8 mouse cellular contexts compared by ENCODE assay signal in the genomic region with DNA sequence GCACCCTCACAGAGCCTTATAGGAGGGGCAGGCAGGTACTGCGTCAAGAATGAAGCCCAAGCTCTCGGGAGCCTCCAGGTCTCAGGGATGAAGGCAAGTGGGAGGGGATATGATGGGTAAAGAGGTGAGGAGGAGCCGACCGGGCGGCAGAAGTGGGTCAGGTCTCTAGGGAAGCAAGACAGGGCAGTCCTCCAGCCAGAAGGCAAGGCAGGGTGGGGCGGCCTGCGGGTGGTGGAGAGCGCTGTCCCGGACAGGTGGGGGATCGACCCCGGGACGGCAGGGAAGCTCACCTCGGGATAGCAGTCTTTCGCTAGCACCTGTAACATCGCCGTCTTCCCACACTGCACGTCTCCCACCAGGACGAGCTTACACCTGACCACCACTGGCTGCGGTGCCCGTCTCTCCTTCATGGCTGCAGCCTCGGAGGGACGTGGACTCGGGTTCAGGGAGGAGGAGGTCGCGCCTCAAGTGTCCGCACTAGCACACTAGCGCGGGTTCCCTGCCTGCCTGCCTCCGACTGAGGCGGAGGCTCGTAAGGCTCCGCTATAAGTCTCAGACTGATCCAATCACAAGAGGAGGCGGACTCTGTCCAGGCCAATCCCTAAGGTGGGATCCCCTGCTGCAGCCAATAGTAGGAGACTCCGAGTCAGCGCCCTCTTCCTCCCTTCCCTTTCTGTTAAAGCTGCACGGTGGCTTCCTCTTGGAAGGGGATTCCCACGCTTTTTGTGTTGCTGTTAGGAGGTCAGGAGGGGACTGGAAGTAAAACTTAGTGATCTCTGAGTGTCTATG. TPM values are rescaled to one million over a fixed set of nuclear protein-coding genes. Genes with fewer than 3 reads are reported as not detected.
DNase-seq lines count a peak whose midpoint lies in the region; ATAC-seq and TF ChIP-seq lines count a peak whose summit lies in the region.

A gene (minus strand): TSS at position 522 of the 789 bp plus-strand sequence.

- H3K4me1 ChIP-seq in heart, embryonic 10.5 days, result peaks cover 48% of the 10 kb centered on the region
- H3K4me1 ChIP-seq in kidney, embryonic 14.5 days (ENCODE audit: control insufficient read depth, insufficient read depth, low read length), result peaks cover 13% of the 10 kb centered on the region; the same call in 1 of the 2 replicates
- peaks cover 17% of the 10 kb centered on the region; the same call in 1 of the 2 replicates for H3K4me1 ChIP-seq in limb, embryonic 14.5 days (ENCODE audit: control insufficient read depth, insufficient read depth, low read length)
- peaks cover 31% of the 10 kb centered on the region for H3K4me1 ChIP-seq in midbrain, embryonic 16.5 days (ENCODE audit: control insufficient read depth, insufficient read depth, low read length)
- peaks cover 5% of the 10 kb centered on the region; the same call in 1 of the 2 replicates for H3K4me1 ChIP-seq in spleen, adult 2 months (ENCODE audit: control insufficient read depth, insufficient read depth, insufficient read length)

- ATAC-seq in erythroblast, adult 5-6 weeks (replicated peaks; ENCODE audit: low FRiP score, poor library complexity, severe bottlenecking), result peak; percentile 62
- peak; percentile 97 for ATAC-seq in kidney, embryonic 14.5 days (ENCODE audit: low FRiP score, low TSS enrichment)
- peak; percentile 97 for ATAC-seq in limb, embryonic 14.5 days (ENCODE audit: low FRiP score, low read depth)
- peak; percentile 96 for ATAC-seq in midbrain, embryonic 16.5 days

- no peaks in the 10 kb centered on the region for H3K9me3 ChIP-seq in heart, embryonic 10.5 days
- no peaks in the 10 kb centered on the region for H3K9me3 ChIP-seq in kidney, embryonic 14.5 days (ENCODE audit: control insufficient read depth, low read length)
- no peaks in the 10 kb centered on the region for H3K9me3 ChIP-seq in limb, embryonic 14.5 days (ENCODE audit: control insufficient read depth, low read length)
- no peaks in the 10 kb centered on the region for H3K9me3 ChIP-seq in midbrain, embryonic 16.5 days (replicated peaks; ENCODE audit: control insufficient read depth, low read length, poor library complexity, severe bottlenecking)

- no peak within 1 kb of the TSS; the same call in 1 of the 2 replicates for H3K9ac ChIP-seq in kidney, embryonic 14.5 days (ENCODE audit: low read depth, low read length)
- 0 out of 2 replicates have a peak within 1 kb of the TSS, but pooled peaks have one; percentile 21 for H3K9ac ChIP-seq in limb, embryonic 14.5 days (ENCODE audit: low read depth, low read length, severe bottlenecking)
- H3K9ac ChIP-seq in midbrain, embryonic 16.5 days (ENCODE audit: low read depth, low read length), result peak within 1 kb of the TSS; percentile 72

- under 1% methylated on average over 37 of the region's 37 CpGs for WGBS in heart, embryonic 10.5 days
- WGBS in kidney, embryonic 14.5 days, result under 1% methylated on average over 37 of the region's 37 CpGs
- WGBS in limb, embryonic 14.5 days, result under 1% methylated on average over 36 of the region's 37 CpGs
- under 1% methylated on average over 37 of the region's 37 CpGs for WGBS in midbrain, embryonic 16.5 days
- 1% methylated on average over 36 of the region's 37 CpGs for WGBS in spleen, adult 2 months

- no peak for TF ChIP-seq CTCF in spleen, adult 2 months (IDR thresholded peaks at IDR 0.05; ENCODE audit: extremely low read depth, insufficient read depth, insufficient read length, insufficient replicate concordance)

- 0 out of 2 replicates have a peak, but pooled peaks have one; percentile 32 for TF ChIP-seq POLR2A in limb, embryonic 14.5 days (IDR thresholded peaks at IDR 0.05; ENCODE audit: borderline replicate concordance, extremely low read depth, insufficient read depth, insufficient read length)
- TF ChIP-seq POLR2A in spleen, adult 2 months (IDR thresholded peaks at IDR 0.05; ENCODE audit: low read depth, low read length), result peak; percentile 85

- H3K27ac ChIP-seq in heart, embryonic 10.5 days, result peak within 1 kb of the TSS; percentile 52; the same call in 1 of the 2 replicates
- H3K27ac ChIP-seq in kidney, embryonic 14.5 days (ENCODE audit: low read depth, low read length), result no peak within 1 kb of the TSS
- no peak within 1 kb of the TSS for H3K27ac ChIP-seq in limb, embryonic 14.5 days (replicated peaks; ENCODE audit: low read depth, low read length)
- no peak within 1 kb of the TSS for H3K27ac ChIP-seq in midbrain, embryonic 16.5 days (ENCODE audit: low read length)
- H3K27ac ChIP-seq in spleen, adult 2 months (ENCODE audit: insufficient read depth, low read length), result no peak within 1 kb of the TSS

- H3K27me3 ChIP-seq in heart, embryonic 10.5 days (ENCODE audit: insufficient read depth, poor library complexity, severe bottlenecking), result peaks cover 61% of the 10 kb centered on the region
- H3K27me3 ChIP-seq in kidney, embryonic 14.5 days (ENCODE audit: control insufficient read depth, insufficient read depth, low read length), result peaks cover 35% of the 10 kb centered on the region
- H3K27me3 ChIP-seq in limb, embryonic 14.5 days (ENCODE audit: control insufficient read depth, insufficient read depth, low read length), result peaks cover 37% of the 10 kb centered on the region
- H3K27me3 ChIP-seq in midbrain, embryonic 16.5 days (ENCODE audit: control insufficient read depth, insufficient read depth, low read depth, low read length), result no peaks in the 10 kb centered on the region
- H3K27me3 ChIP-seq in spleen, adult 2 months (ENCODE audit: control insufficient read depth, insufficient read depth, low read length), result no peaks in the 10 kb centered on the region; the same call in none of the 2 replicates

- DNase-seq in CD4-positive helper T cell, adult 2 months (ENCODE audit: low read depth, low spot score), result peak; percentile 87
- DNase-seq in brain, adult 2 months (ENCODE audit: low read depth, low spot score), result peak; percentile 98
- DNase-seq in heart, embryonic 10.5 days (ENCODE audit: low spot score), result peak; percentile 94
- DNase-seq in limb, embryonic 14.5 days (ENCODE audit: low spot score), result peak; percentile 93
- DNase-seq in spleen, adult 2 months (ENCODE audit: low read depth in 1 of 2, low spot score in 2 of 2), result peak; percentile 26 to 55

- H3K36me3 ChIP-seq in heart, embryonic 10.5 days, result no peaks in the 10 kb centered on the region
- no peaks in the 10 kb centered on the region for H3K36me3 ChIP-seq in kidney, embryonic 14.5 days (ENCODE audit: control insufficient read depth, insufficient read depth, low read length)
- no peaks in the 10 kb centered on the region for H3K36me3 ChIP-seq in limb, embryonic 14.5 days (ENCODE audit: control insufficient read depth, insufficient read depth, low read length)
- no peaks in the 10 kb centered on the region for H3K36me3 ChIP-seq in midbrain, embryonic 16.5 days (ENCODE audit: control insufficient read depth, insufficient read depth, low read length)
- no peaks in the 10 kb centered on the region for H3K36me3 ChIP-seq in spleen, adult 2 months (ENCODE audit: control insufficient read depth, insufficient read depth, low read length)

- peak within 1 kb of the TSS; percentile 77 for H3K4me2 ChIP-seq in kidney, embryonic 14.5 days (replicated peaks; ENCODE audit: low read depth, low read length)
- peak within 1 kb of the TSS; percentile 66 for H3K4me2 ChIP-seq in limb, embryonic 14.5 days (replicated peaks; ENCODE audit: low read depth, low read length, severe bottlenecking)
- peak within 1 kb of the TSS; percentile 93 for H3K4me2 ChIP-seq in midbrain, embryonic 16.5 days (ENCODE audit: low read length)

- H3K4me3 ChIP-seq in heart, embryonic 10.5 days, result peak within 1 kb of the TSS; percentile 65
- peak within 1 kb of the TSS; percentile 38 for H3K4me3 ChIP-seq in kidney, embryonic 14.5 days (ENCODE audit: low read length)
- H3K4me3 ChIP-seq in limb, embryonic 14.5 days (replicated peaks; ENCODE audit: low read length), result peak within 1 kb of the TSS; percentile 32
- H3K4me3 ChIP-seq in midbrain, embryonic 16.5 days (ENCODE audit: low read depth, low read length), result peak within 1 kb of the TSS; percentile 63
- peak within 1 kb of the TSS; percentile 57 for H3K4me3 ChIP-seq in spleen, adult 2 months (ENCODE audit: extremely low read depth, insufficient read depth, insufficient read length)

RNA-seq across cellular contexts. Expression of the gene that starts here (rescaled TPM):
- 4.4 TPM in 1 of 2 replicates, not detected in the other for total RNA-seq in erythroblast, adult 5-6 weeks (2015; ENCODE audit: low replicate concordance)
- 0.42 and 2.2 TPM in 2 replicates for total RNA-seq in erythroblast, adult 5-6 weeks (2017; ENCODE audit: low replicate concordance)
- polyA plus RNA-seq in heart, embryonic 10.5 days (2016; fragmentation: Nextera tagmentation; extraction: Ambion mirVana), result 1.7 and 2.8 TPM in 2 replicates
- 0.28 and 0.31 TPM in 2 replicates for polyA plus RNA-seq in kidney, embryonic 14.5 days (2014; fragmentation: Nextera tagmentation; extraction: Ambion mirVana)
- 1.1 and 1.5 TPM in 2 replicates for polyA plus RNA-seq in limb, embryonic 14.5 days (2012; rRNA removed)
- polyA plus RNA-seq in limb, embryonic 14.5 days (2014; fragmentation: Nextera tagmentation; extraction: Ambion mirVana), result 0.35 and 0.45 TPM in 2 replicates
- polyA plus RNA-seq in midbrain, embryonic 16.5 days (2015; fragmentation: Nextera tagmentation; extraction: Ambion mirVana), result 15.5 and 19.8 TPM in 2 replicates
- polyA plus RNA-seq in spleen, adult 2 months (2012; rRNA removed), result 3.4 and 4.4 TPM in 2 replicates

Comparison
In these comparisons a context has a peak if more than half of its experiments do, and no peak if none do; other contexts are left out.
1. Peak in ATAC-seq, H3K4me3 ChIP-seq and H3K4me2 ChIP-seq in kidney, embryonic 14.5 days; RNA of the gene not detected or under 1 TPM.
2. DNase-seq: peak in every context shown above with its lines; median percentile 98 in brain, adult 2 months; 94 in heart, embryonic 10.5 days; 93 in limb, embryonic 14.5 days; 87 in CD4-positive helper T cell, adult 2 months; 40 in spleen, adult 2 months.